Mouse (Mus musculus) T-helper 17 cell (primary cell): Measurements from ENCODE around the gene Gm2832.
"Not testable (repeated sequence)": the region's sequence is repeated elsewhere in the genome, so short reads cannot be mapped to it uniquely, and the experiment has no call there.

ENCODE experiments used
- in situ Hi-C, 2 experiments: fragments of 300-600 bp; cut with MboI, MseI; formaldehyde crosslinking; loops; 1 replicate in 1 of 2; 2 replicates in 1 of 2; pipeline ENCODE4 v1.15.1; 2025; ENCODE audit warnings: high pct_unique_total_duplicates in 2 of 2

Gm2832 gene

DNA sequence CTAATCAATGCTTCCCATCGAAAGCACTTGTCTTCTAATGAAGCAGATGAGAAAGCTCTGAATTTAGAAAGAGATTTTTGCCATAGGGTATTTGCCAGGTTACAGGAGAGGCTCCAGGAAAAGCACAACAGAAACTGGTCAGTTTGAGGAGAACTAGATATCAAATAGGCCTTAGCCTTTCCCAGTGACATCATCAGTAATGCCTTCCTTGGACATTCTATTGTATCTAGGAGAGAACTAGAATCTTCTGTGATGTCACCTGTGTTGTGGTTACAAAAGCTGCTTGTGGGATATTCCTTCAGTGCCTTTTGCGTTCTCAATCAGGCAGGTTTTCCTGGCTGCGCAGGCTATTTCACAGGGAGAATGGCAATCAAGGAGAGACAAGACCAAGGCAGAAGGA is at the start of gene Gm2832:
TSS of gene Gm2832 (plus strand) at position 301 of the 400 bp plus-strand sequence.
- in situ Hi-C loops: not testable (repeated sequence)

- in situ Hi-C loops: not testable (repeated sequence)
Observed at GRCm38 (mm10) chr14:41263296-41263695, 15.3 kb upstream of the Gm2832 start.

DNA sequence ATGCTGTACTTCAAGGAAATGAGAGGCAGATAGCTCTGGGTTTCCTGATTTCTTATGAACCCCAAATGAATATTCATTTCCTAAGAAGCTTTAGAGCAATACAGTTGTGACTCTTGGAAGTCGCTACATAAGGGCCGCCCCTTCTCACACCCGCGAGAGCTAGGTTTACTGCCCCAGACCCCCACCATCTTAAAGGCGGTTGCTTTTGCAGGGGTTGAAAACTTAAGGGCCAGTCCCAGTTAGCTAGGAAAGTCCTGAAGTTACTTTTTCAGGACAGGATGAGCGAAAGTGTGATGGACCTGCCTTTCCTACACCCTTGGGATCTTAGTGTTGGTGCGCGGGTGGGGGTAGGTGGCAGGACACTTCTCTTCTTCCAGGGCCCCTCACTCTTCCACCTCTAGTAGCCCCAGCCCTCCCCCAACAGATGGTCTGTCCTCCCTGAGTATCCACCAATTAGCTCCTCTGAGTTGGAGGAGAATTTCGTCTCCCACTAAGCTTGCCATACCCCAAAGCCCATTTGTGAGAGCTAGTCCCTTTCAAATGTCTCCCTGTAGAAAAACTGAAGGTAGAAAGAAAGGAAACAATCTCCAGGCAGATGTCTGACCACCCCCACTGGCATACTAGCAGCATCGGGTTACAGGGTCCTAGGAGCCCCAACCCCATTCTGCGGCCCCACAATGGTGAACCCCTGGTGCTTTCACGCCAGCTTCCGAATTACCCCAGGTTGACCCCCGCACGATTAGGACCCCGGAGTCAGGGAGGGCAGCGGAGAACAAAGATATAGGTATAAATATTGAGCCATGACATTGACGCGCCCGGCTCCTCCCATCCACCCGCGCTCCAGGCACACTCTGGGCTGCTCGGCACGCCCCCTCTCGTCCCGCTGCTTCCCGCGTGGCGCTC is 14.5 kb upstream of the Gm2832 start:
- in situ Hi-C loops: not testable (repeated sequence)

- in situ Hi-C loops: loop anchor here in 1 of 2 experiments (5.0 kb wide), 1 partner anchor 1277 kb away; no protein-coding TSS in a partner anchor
Observed at GRCm38 (mm10) chr14:41264756-41265566, 13.6 kb upstream of the Gm2832 start.

DNA sequence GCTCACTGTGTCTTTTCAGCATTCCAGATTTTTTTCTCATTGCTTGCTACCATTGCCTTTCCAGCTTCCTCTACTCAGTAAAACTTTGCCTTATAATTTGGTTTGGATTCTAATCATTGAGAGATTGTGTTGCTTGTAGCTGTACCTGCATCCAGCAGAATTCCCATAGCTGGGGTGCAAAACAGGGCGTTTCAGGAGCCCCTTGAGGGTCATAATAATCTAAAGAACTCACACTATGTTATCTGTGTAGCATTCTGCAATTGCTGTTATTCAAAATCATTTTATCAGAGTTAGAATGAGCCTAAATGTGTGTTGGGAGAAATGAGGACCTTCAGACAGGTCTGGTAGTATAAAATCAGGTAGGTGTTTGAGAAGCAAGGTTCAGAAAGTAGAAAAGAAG is 7.4 kb downstream of the Gm2832 start:
- in situ Hi-C loops: loop anchor here (5.0 kb wide), 1 partner anchor 1181 kb away; no protein-coding TSS in a partner anchor
